Mouse (Mus musculus): Measurements from ENCODE around the gene Ush1g.
A peak's percentile ranks its signal among the peaks of the same experiment; 100 is the strongest.

Ush1g gene

DNA sequence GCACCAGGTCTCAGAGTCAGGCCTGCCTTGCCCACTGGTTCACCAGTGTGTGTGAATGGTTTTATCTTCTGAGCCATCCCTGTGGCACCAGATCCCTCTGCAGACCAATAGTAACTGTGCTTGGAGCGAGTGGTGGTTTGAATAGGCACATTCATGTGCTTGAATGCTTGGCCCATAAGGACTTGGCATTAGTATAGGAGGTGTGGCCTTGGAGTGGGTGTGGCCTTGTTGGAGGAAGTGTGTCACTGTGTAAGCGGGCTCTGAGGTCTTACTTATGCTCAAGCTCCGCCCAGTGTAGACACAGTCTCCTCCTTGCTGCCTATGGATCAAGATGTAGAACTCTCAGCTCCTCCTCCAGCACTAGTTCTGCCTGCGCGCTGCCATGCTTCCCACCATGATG lies 34.5 kb downstream of the Ush1g start:
- DNase-seq, result no peak

GRCm38 (mm10) chr11:115286201-115286993 lies 35.4 kb downstream of the Ush1g start:
- no peak for DNase-seq

- no peak for DNase-seq
Measured at GRCm38 (mm10) chr11:115285282-115285681, 36.6 kb downstream of the Ush1g start.

GRCm38 (mm10) chr11:115283891-115284620 lies 37.8 kb downstream of the Ush1g start:
- no peak for DNase-seq

GRCm38 (mm10) chr11:115283486-115283765 lies 38.4 kb downstream of the Ush1g start:
- no peak for DNase-seq

DNA sequence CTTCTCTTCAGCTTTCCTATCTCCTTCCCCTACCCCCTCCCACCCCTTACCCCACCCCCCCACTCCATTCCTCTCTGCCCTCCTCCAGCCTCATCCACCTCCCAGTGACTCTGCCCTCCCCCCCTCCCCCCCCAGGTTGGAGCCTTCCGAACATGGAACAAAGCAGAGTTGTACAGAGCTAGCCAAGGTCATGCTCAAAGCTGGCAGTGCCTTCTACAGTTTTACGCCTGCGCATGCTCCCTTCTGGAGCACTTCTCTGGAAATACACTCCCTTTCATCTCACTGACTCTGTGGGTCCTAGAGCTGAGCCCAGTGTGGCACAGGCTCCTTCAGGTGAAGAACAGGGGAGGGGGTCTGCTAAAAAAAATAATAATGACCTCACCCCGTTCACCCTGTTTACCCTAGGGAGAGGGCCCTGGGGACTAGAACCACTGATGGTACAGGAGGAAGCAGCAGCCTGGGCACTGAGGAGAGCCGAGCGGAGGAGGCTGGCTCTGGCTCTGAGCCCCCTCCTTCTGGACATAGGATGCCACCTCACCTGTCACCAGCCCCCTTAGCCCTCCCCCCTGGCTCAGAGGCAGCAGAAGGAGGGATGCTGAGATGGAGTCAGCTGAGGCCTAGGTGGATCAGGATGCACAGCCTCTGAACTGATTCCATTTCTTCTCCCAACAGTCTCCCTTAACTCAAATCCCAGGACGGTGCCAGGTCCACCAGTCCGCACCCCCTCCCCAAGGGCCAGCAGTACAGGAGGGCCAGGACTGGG lies 38.9 kb downstream of the Ush1g start:
- no peak for DNase-seq

GRCm38 (mm10) chr11:115282295-115282694 lies 39.5 kb downstream of the Ush1g start:
- DNase-seq, result no peak

DNA sequence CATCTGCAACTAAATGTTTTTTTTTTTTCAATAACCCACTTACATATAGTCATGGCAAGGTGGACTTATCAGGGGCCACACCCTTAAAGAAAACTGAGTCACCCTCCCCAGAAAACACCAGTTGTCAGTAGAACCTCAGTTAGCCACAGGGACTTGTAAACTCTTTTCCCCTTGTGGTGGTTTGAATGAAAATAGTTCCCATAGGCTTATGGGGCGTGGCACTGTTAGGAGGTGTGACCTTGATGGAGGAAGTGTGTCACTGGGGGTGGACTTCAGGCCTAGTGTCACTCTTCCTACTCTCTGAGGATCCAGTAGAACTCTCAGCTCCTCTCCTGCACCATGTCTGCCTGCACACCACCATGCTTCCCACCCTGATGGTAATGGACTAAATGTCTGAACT lies 42.1 kb downstream of the Ush1g start:
- DNase-seq, result no peak

- DNase-seq, result no peak
Measured at GRCm38 (mm10) chr11:115278176-115278575, 43.7 kb downstream of the Ush1g start.

- DNase-seq, result no peak
Measured at GRCm38 (mm10) chr11:115277604-115277975, 44.3 kb downstream of the Ush1g start.

DNA sequence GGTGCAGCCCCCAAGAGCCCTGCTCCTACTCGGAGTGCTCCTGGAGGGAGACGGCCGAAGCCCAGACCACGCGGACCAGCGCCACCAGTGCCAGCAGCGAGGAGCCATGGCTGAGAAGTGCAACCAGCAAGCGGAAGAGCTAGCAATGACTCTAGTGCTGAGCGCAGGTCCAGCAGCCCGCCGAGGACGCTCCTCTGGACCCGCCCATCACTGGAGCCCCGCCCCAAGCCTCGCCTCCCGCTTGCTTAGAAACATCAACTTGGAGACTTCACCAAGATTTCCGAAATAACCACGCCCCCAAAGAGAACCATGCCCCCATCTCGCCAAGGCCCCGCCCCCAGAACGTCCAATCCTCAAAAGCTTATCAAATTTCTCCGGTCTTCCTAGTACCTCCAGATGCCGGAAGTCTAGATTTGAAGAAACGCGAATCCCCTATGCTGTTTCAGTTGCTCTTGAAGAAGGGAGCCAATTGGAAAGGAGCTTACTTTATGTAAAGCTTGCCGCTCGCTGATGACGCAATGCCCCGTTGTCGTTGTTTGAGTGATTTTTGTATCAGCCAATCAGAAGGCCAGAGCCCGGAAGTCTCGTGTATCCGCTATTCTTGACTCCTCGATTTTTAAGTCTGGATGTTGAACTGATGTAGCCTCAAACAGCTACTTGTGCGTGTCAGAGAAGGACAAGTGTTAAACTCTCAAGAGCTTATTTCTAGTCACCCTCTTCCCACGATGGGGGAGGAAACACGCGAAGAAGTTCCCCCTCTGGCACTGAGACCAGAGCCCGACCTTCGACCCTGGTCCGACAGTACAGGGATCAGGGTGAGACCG lies 44.8 kb downstream of the Ush1g start, which contains the start of gene Fdxr:
Gene Fdxr, minus strand, starts transcription at position 271 of the 824 bp plus-strand sequence.
- DNase-seq, result peak; percentile 99

DNA sequence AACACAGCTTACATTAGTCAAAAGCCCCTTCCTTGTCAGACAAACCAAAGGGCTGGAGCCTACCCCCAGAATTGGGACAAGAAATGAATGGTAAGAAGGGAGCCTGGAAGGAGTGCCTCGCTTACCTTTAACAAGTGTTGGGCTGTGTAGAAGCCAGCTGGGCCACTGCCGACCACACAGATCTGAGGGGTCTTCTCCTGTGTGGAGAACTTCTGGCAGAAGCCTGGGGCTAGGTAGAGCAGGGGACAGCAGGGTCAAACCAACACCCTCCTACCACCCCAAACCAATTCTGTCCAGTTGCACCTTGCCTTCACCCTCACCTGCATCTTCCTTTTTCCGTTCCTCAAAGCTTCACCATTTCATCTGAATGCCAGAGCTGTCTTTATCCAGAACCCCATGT lies 45.9 kb downstream of the Ush1g start:
- no peak for DNase-seq

DNA sequence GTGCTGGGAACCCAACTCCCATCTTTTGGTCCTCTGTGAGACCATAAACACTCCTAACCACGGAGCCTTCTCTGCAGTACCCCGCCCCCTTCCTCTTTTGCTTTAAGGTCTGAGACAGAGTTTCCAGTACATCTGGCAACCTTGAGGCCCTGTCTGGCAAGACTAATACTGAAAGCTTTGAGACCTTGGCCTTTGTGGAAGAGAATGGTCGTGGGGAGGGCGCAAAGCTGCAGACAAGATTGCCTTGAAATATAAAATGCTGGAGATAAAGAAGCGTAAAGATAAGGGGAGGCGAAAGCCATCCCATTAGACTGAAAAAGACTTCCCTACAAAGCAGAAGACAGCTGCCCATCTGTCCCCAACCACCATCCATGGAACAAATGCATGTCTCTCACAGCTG lies 46.3 kb downstream of the Ush1g start:
- no peak for DNase-seq

- no peak for DNase-seq
Measured at GRCm38 (mm10) chr11:115274771-115275170, 47.1 kb downstream of the Ush1g start.

DNA sequence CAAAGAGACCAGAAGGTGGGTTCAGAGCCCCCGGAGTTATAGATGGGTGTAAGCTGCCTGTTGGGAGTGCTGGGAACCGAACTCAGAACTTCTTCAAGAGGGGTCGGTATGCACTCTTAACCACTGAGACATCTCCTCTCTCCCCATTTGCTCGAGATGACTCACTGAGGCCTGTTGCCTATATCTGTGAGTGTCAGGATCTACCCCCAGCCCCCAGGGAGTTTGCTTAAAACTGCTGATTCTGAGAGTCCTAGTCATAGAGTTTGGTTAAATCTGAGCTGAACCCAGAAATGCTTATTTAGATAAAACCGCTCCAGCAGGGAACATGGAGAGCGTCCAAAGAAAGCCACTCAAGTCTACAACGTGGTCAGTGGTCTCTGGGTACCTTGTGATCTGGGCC lies 47.7 kb downstream of the Ush1g start:
- no peak for DNase-seq

DNA sequence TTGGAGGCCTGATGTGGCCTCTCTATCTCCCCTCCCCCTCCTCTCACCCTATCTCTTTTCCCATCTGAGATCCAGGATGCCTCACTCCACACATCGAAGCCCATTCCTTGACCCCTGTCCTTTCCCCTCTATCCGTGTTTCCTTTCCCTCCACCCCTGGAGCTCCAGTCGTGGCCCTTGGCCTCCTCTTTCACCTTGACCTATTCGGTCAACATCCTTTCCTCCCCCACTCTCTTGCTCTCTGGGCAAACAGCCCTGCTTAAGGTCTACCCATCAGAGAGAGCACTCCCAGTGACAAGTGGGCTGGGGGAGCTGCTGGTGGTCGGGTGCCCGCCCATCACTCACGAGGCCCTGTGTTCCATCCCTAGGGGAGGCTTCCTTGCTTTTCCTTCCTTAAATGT lies 48.1 kb downstream of the Ush1g start:
- no peak for DNase-seq

DNA sequence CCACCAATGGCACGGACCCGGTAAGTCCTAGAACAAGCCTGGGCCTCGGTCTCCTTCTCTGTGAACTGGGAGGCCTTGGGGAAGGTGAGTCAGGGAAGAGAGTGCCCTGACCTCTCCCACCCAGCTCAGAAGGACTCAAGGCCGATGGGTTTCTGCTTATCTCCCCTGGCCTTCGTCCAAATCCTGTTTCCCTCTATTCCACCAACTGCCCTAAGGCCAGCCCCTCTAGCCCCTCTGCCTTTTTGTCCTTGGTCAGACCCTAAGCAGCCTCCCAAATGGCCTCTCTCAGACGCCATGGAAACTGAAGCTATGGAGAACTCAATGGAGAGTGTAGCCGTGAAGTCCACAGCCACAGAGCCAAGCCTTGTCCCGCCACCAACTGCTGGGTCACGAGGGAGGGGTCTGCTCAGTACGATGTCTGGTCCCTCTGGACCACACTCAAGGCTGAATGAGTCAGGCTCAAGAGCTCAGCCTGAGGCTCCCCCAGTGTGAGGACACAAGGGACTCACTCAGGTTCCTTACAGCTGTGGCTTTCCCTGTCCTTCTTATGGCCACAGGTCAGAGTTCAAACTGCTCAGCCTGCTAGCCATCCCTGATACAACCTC lies 48.8 kb downstream of the Ush1g start:
- DNase-seq, result no peak

DNA sequence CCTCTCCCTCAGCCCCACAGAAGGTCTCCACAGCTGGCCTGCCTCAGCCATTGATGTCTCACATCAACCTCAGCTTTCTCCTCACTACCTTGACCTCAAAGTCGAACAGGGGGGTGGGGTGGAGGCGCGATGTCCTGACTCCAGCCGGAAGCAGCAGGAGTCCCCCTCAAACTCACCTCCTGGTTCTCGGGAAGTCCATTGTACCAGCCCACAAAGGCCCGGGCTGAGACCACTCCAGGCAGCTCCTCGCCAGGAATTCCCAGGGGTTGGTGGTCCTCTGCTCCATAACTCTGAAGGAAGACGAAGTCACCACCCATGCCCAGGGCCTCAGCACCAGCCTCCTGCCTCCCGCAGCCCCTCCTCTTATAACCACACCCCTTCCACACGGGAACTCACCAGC lies 50.4 kb downstream of the Ush1g start:
- DNase-seq, result no peak

GRCm38 (mm10) chr11:115271052-115271451 lies 50.8 kb downstream of the Ush1g start:
- no peak for DNase-seq

DNA sequence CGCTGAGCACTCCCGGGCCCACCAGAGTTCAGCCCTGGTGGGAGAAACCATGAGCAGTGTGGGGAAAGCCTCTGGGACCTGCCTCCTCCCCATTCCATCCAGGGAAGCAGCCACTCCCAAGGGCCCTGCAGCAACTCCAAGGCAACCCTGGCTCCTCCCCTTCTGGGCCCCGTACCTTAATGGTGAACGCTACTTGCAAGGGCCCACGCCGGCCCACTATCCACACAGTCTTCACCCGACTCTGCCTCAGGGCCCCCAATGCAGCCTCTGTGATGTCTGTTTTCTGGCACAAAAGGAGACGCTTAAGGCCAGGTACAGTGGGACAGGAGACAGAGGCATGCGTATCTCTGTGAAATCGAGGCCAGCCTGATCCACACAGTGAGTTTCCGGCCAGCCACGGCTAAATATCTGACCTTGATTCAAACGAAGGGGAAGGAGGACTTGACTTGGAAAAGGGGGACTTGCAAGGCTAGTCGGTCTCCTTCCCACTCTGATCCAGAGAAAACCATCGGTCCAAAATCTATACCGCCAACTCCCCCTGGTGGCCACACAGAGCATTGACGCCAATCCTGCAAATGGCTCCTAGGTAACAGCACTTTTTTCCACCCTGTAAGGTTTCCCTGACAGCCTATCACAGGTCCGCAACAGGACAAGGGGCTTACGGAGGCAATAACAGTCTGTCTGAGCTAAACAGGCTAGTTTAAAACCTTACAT lies 51.5 kb downstream of the Ush1g start:
- DNase-seq, result peak; percentile 85

DNA sequence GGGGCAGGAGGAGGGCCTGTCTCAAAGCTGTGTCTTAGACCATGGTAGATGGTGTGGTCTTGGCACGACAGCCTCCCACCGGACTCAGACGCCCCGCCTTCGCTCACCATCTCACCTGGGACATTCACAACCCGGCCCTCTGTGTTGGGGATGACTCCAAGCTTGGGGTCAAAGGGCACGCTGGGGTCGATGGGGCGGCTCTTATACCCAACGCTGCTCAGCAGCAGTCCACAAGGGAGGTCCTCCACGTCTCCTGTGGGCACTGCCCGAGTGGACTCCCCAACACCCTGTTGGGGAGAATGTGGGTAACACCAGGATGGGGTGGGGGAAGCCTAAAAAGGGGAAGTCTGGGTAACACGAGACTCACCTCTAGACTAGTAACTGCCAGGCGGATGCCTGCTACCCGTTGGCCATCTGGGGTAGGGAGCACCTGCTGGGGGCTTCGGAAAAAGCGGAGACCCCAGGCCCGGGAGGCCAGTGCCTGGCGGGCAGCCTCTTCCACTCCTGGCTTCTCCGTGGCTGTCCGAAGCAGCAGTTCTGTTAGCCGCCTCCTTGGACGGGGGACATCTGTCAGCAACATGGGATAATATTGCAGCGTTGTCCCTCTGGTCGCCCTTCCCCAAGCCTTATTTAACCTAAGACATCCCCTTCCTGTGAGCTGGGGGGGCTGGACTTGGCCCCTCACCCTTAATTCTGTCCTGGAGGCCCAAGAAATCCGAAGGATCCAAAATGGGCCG lies 52.3 kb downstream of the Ush1g start:
- no peak for DNase-seq

All from kidney, postnatal 10 days (tissue).